Mouse (Mus musculus): ENCODE data around the gene Cacna2d4.

- TF ChIP-seq CTCF (IDR thresholded peaks at IDR 0.05; ENCODE audit: borderline replicate concordance, control insufficient read depth, extremely low read depth, insufficient read depth, low read length, poor library complexity), result peak; percentile 37; the same call in 1 of the 2 replicates
- TF ChIP-seq POLR2A (IDR thresholded peaks at IDR 0.05; ENCODE audit: control insufficient read depth, extremely low read depth, insufficient read depth, low read length, poor library complexity), result peak; percentile 91
These were observed 152.3 kb downstream of the Cacna2d4 start for GRCm38 (mm10) chr6:119388650-119389012.
